Mouse (Mus musculus) intestine, embryonic 14.5 days (tissue): Measurements from ENCODE around the gene Cant1. TPM values are rescaled to one million over a fixed set of nuclear protein-coding genes. Genes with fewer than 3 reads are reported as not detected.

Experiments used
- ATAC-seq: fragments of 200-750 bp; cut with Nextera tagmentation; replicated peaks from 2 replicates; pipeline ENCODE4 v1.8.0; 2017; ENCODE audit warnings: low read depth, moderate number of reproducible peaks, moderate TSS enrichment, moderate library complexity; ENCODE audit not compliant: low FRiP score, low TSS enrichment
- DNase-seq: peaks from one replicate; pipeline ENCODE4 v3.0.0-alpha.2; 2018; ENCODE audit warnings: low spot score
- H3K27ac ChIP-seq: fragments of 300-500 bp; sonication (generic); 2 replicates; pipeline ENCODE4 v1.5.1; 2014; ENCODE audit warnings: low read depth, mild to moderate bottlenecking, control low read depth
- H3K27me3 ChIP-seq: fragments of 300-500 bp; sonication (generic); replicated peaks from 2 replicates; pipeline ENCODE4 v1.6.1; 2014; ENCODE audit warnings: low read length, control low read depth; ENCODE audit not compliant: control insufficient read depth, insufficient read depth
- H3K36me3 ChIP-seq: fragments of 300-500 bp; sonication (generic); 2 replicates; pipeline ENCODE4 v1.6.1; 2014; ENCODE audit warnings: low read length, control low read depth; ENCODE audit not compliant: control insufficient read depth, insufficient read depth
- H3K4me1 ChIP-seq: fragments of 300-500 bp; sonication (generic); replicated peaks from 2 replicates; pipeline ENCODE4 v1.6.1; 2014; ENCODE audit warnings: low read length, control low read depth, mixed read lengths; ENCODE audit not compliant: control insufficient read depth, insufficient read depth
- H3K4me2 ChIP-seq: fragments of 300-500 bp; sonication (generic); 2 replicates; pipeline ENCODE4 v1.6.1; 2014; ENCODE audit warnings: low read length
- H3K4me3 ChIP-seq: fragments of 300-500 bp; sonication (generic); 2 replicates; pipeline ENCODE4 v1.5.1; 2014; ENCODE audit warnings: low read depth, low read length, control low read depth, mixed read lengths
- H3K9ac ChIP-seq: fragments of 300-500 bp; sonication (generic); 2 replicates; pipeline ENCODE4 v1.6.1; 2014; ENCODE audit warnings: mild to moderate bottlenecking, low read length
- H3K9me3 ChIP-seq: fragments of 300-500 bp; sonication (generic); 2 replicates; pipeline ENCODE4 v1.6.1; 2016; ENCODE audit warnings: low read length, control low read depth; ENCODE audit not compliant: control insufficient read depth
- WGBS: fragments of 180-500 bp; shearing (Covaris S2); extraction: QIAGEN DNeasy Blood & Tissue Kit; methylation state at CpG from one replicate; pipeline ENCODE4 v1.1.7; 2014; 5-methylcytosine and 5-hydroxymethylcytosine counted together
- polyA plus RNA-seq: library from polyadenylated mRNA; unstranded; fragments of >200 nt; fragmentation: Nextera tagmentation; extraction: Ambion mirVana; gene quantifications from 2 replicates; pipeline ENCODE4 v1.2.1, GENCODE M21; 2014

The Cant1 gene
- 30.1 and 32.9 TPM in 2 replicates for polyA plus RNA-seq

- peak within 1 kb of the TSS; percentile 85 for H3K4me3 ChIP-seq
- peaks cover 18% of the 10 kb centered on the region for H3K36me3 ChIP-seq
- H3K9ac ChIP-seq: peak within 1 kb of the TSS; percentile 90
- peak; percentile 96 for DNase-seq
- H3K4me2 ChIP-seq: peak within 1 kb of the TSS; percentile 87
- H3K9me3 ChIP-seq: no peaks in the 10 kb centered on the region
- peak; percentile 93 for ATAC-seq
- H3K27ac ChIP-seq: peak within 1 kb of the TSS; percentile 59
- under 1% methylated on average over 46 of the region's 50 CpGs for WGBS
- H3K4me1 ChIP-seq: peaks cover 27% of the 10 kb centered on the region
- H3K27me3 ChIP-seq: no peaks in the 10 kb centered on the region
Observed at GRCm38 (mm10) chr11:118418834-118419504, at the start of gene Cant1. TSS of gene Cant1 (minus strand) at chr11:118419086.

- no peak for DNase-seq
- ATAC-seq: no peak
- Histone ChIP-seq H3K9me3 (no peaks in the 10 kb centered on the region), H3K27me3 (no peaks in the 10 kb centered on the region), H3K36me3 (no peaks in the 10 kb centered on the region), H3K9ac (no peak overlapping the region), H3K27ac (no peak overlapping the region), H3K4me3 (no peak overlapping the region), H3K4me2 (no peak overlapping the region), H3K4me1 (peaks cover 8% of the 10 kb centered on the region)
- 60% methylated on average over 11 of the region's 11 CpGs for WGBS
Observed at GRCm38 (mm10) chr11:118467441-118468035, 48.7 kb upstream of the Cant1 start.

- no peak overlapping the region for H3K4me2 ChIP-seq
- H3K4me1 ChIP-seq: 0 out of 2 replicates have a peak, but pooled peaks cover 4% of the 10 kb centered on the region
- WGBS: 70% methylated on average over 6 of the region's 6 CpGs
- H3K27ac ChIP-seq: no peak overlapping the region
- peak; percentile 67 for DNase-seq
- no peaks in the 10 kb centered on the region for H3K9me3 ChIP-seq
- H3K9ac ChIP-seq: no peak overlapping the region
- no peaks in the 10 kb centered on the region for H3K27me3 ChIP-seq
- no peaks in the 10 kb centered on the region for H3K36me3 ChIP-seq
- ATAC-seq: no peak
- no peak overlapping the region for H3K4me3 ChIP-seq
Observed at GRCm38 (mm10) chr11:118460280-118460679, 41.4 kb upstream of the Cant1 start.

- H3K27ac ChIP-seq: 0 out of 2 replicates have a peak overlapping the region, but pooled peaks have one; percentile 1
- no peak for ATAC-seq
Observed at GRCm38 (mm10) chr11:118459536-118459935, 40.6 kb upstream of the Cant1 start.

GRCm38 (mm10) chr11:118459051-118459450 lies 40.2 kb upstream of the Cant1 start:
- DNase-seq: no peak
- Histone ChIP-seq H3K27me3 (no peaks in the 10 kb centered on the region), H3K4me1 (0 out of 2 replicates have a peak, but pooled peaks cover 4% of the 10 kb centered on the region), H3K36me3 (no peaks in the 10 kb centered on the region), H3K27ac (0 out of 2 replicates have a peak overlapping the region, but pooled peaks have one; percentile 1), H3K9me3 (no peaks in the 10 kb centered on the region), H3K4me3 (no peak overlapping the region), H3K4me2 (no peak overlapping the region), H3K9ac (no peak overlapping the region)
- WGBS: 18% methylated on average over 8 of the region's 8 CpGs
- ATAC-seq: no peak

More at GRCm38 (mm10) chr11:118459536-118459935, 40.6 kb upstream of the Cant1 start:
- 0 out of 2 replicates have a peak, but pooled peaks cover 4% of the 10 kb centered on the region for H3K4me1 ChIP-seq
- no peak overlapping the region for H3K4me2 ChIP-seq
- H3K4me3 ChIP-seq: no peak overlapping the region
- no peaks in the 10 kb centered on the region for H3K36me3 ChIP-seq
- DNase-seq: no peak
- no peak overlapping the region for H3K9ac ChIP-seq
- H3K9me3 ChIP-seq: no peaks in the 10 kb centered on the region
- no peaks in the 10 kb centered on the region for H3K27me3 ChIP-seq
- WGBS: 48% methylated on average over 4 of the region's 4 CpGs

- Histone ChIP-seq H3K4me2 (no peak overlapping the region), H3K9me3 (no peaks in the 10 kb centered on the region), H3K36me3 (no peaks in the 10 kb centered on the region), H3K27ac (no peak overlapping the region), H3K4me3 (no peak overlapping the region), H3K4me1 (0 out of 2 replicates have a peak, but pooled peaks cover 4% of the 10 kb centered on the region), H3K27me3 (no peaks in the 10 kb centered on the region), H3K9ac (no peak overlapping the region)
- ATAC-seq (no peak), DNase-seq (no peak)
- WGBS: 73% methylated on average over 11 of the region's 11 CpGs
Observed at GRCm38 (mm10) chr11:118456937-118457336, 38.1 kb upstream of the Cant1 start.

- DNase-seq: no peak
- WGBS: 87% methylated on average over 6 of the region's 6 CpGs
Observed at GRCm38 (mm10) chr11:118455788-118456187, 36.9 kb upstream of the Cant1 start.

GRCm38 (mm10) chr11:118453886-118454671 lies 35.2 kb upstream of the Cant1 start:
- H3K36me3 ChIP-seq: 0 out of 2 replicates have a peak, but pooled peaks cover 2% of the 10 kb centered on the region
- no peaks in the 10 kb centered on the region for H3K27me3 ChIP-seq
- DNase-seq: no peak
- H3K4me1 ChIP-seq: 0 out of 2 replicates have a peak, but pooled peaks cover 2% of the 10 kb centered on the region
- WGBS: 64% methylated on average over 11 of the region's 11 CpGs
- ATAC-seq: no peak
- H3K9ac ChIP-seq: no peak overlapping the region
- no peak overlapping the region for H3K27ac ChIP-seq
- H3K9me3 ChIP-seq: no peaks in the 10 kb centered on the region
- no peak overlapping the region for H3K4me2 ChIP-seq
- no peak overlapping the region for H3K4me3 ChIP-seq

More at GRCm38 (mm10) chr11:118455788-118456187, 36.9 kb upstream of the Cant1 start:
- Histone ChIP-seq H3K27me3 (no peaks in the 10 kb centered on the region), H3K27ac (no peak overlapping the region), H3K4me1 (0 out of 2 replicates have a peak, but pooled peaks cover 4% of the 10 kb centered on the region), H3K36me3 (0 out of 2 replicates have a peak, but pooled peaks cover 2% of the 10 kb centered on the region), H3K9me3 (no peaks in the 10 kb centered on the region), H3K4me3 (no peak overlapping the region), H3K9ac (no peak overlapping the region), H3K4me2 (no peak overlapping the region)
- no peak for ATAC-seq
